Mouse (Mus musculus): ENCODE data around the gene Slc41a3.

Gene Slc41a3

DNA sequence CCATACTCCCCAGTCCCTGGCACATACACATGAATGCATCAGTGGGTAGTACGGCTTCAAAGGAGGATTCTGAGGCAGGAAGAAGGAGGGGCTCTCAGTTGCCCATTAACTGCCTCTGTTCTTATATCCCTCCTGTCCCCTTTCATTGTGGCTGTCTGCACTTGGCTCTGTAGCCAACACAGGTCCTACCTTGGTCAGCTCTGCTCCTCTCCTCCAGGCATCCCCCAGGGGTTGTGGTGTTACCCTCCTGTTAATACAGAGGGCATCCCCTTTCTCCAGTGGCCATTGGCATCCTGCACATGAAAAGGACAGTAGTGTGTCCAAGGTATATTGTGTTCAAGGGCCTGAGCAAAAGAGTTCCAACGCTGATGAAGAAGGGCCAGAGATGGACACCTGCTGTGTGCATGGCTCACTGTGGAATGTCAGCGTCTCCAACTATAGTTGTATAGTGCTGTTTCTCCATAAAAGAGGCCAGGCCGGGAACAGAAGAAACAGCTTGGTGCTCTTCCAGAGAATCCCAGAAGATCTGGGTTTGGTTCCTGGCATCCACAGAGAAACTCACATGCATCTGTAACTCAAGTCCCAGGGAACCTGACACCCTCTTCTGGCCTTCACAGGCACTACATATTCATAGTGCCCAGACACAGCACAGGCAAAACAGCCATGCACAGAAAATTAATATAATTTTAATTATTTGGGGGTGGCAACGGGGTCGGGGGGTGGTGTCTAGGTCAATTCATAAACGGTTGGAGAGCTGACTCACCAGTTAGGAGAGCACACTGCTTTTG is 20.9 kb downstream of the Slc41a3 start:
- no peak for DNase-seq

- DNase-seq: no peak
Observed at GRCm38 (mm10) chr6:90627556-90627955, 23.0 kb downstream of the Slc41a3 start.

- no peak for DNase-seq
Observed at GRCm38 (mm10) chr6:90629506-90629905, 25.0 kb downstream of the Slc41a3 start.

GRCm38 (mm10) chr6:90630427-90630826 is 25.9 kb downstream of the Slc41a3 start:
- DNase-seq: no peak

GRCm38 (mm10) chr6:90632526-90632925 is 28.0 kb downstream of the Slc41a3 start:
- peak; percentile 46 for DNase-seq

DNA sequence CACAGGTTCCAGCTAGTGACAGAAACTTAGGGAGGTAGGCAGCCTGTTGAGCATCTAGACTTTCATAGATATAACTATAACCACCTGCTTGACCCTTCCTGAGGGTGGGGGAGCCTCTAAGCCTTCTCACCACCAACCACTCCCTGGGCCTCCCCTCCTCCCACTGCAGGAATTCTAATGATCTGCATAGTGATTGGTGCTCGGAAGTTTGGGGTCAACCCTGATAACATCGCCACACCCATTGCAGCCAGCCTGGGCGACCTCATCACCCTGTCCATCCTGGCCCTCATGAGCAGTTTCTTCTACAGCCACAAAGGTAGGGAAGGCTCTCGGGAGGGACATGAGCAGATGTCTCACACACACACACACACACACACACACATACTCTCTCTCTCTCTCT is 30.6 kb downstream of the Slc41a3 start:
- no peak for DNase-seq

DNA sequence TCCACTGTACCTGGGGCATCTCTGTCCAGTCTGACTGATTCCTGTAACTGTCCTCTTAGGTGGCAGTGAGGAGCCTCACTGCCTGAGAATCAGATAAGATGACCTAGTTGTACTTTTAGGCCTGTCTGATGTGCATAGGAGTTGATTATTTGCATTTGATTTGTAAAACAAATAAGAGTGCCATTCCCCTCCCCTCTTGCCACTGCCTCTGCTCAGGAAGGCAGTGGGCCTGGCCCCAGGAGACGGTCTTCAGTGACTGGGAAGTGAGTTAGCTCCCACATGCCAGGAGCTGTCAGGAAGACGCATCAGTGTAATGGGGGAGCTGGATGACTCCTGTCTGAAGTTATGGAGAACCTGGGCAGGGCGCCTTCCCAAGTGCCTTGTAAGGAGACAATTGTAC is 31.1 kb downstream of the Slc41a3 start:
- DNase-seq: no peak

GRCm38 (mm10) chr6:90643057-90643456 is 38.5 kb downstream of the Slc41a3 start:
- DNase-seq: no peak

DNA sequence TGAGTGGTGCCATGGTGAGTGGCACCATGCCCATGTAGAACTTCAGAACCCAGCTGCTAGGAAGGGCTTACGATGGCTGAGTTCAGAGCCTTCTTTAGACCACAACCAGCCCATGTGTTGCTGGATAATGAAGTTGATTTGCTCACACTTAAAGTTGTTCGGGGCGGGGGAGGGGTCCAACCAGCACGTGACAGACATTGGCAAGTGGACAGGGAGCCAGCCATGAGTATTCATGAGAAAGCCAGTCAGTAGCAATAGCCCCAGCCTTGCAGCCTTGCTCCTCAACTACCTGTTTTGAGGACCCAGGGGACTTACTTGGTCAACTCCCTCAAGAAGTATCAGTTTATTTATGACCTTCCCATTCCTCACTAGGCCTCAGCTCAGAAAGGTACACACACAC is 40.4 kb downstream of the Slc41a3 start:
- no peak for DNase-seq

- no peak for DNase-seq
Observed at GRCm38 (mm10) chr6:90648391-90648790, 43.9 kb downstream of the Slc41a3 start.

GRCm38 (mm10) chr6:90649279-90649678 is 44.8 kb downstream of the Slc41a3 start:
- no peak for DNase-seq

DNA sequence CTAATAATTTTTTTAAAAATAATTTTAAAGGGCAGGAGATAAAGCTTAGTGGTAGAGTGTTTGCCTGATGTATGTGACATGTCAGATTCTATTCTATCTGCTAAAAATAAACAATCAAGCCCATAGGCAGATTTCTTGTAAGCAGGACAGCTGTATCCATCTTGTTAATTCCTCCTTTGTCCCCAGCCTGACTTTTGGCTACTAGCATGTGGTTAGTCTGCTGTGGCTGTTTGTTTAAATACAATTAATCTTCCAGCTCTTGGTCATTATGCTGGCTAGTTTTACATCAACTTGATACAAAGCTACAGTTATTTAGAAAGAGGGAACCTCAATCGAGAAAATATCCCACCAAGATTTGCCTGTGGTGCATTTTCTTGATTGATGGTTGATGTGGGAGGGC is 46.1 kb downstream of the Slc41a3 start:
- no peak for DNase-seq

GRCm38 (mm10) chr6:90653736-90654135 is 49.2 kb downstream of the Slc41a3 start:
- DNase-seq: peak; percentile 72

GRCm38 (mm10) chr6:90656344-90656850 is 51.9 kb downstream of the Slc41a3 start:
- DNase-seq: peak; percentile 67

- no peak for DNase-seq
Observed at GRCm38 (mm10) chr6:90659913-90660312, 55.4 kb downstream of the Slc41a3 start.

DNA sequence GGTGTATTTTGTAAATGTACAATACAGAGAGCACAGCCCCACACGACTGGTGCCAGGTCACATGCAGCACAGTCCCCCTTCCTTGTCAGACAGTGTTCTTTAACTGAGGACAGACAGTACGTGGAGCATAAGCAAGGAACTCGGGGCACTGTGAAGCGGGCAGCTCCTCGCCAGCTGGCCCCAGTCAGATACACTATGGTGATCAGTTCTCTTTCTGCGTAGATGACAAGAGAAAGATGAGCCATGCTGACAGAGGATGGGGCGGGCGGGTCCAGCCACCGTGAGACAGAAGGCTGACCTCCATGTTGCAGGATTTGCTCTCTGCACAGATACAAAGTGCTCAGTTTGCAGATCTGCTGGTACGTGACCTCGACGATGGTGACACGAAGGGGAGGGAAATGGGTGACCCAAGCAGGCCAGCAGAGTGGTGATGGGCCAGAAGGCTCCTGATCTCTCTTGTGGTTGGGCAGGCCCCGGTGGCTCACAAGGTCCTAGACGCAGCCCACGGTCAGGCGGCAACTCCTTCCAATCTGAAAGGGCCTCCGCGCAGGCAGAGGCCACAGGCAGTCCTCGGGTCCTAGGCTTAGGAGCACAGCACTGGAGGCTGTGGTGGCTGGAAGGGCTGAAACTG is 56.0 kb downstream of the Slc41a3 start:
- DNase-seq: no peak

GRCm38 (mm10) chr6:90661029-90661399 is 56.5 kb downstream of the Slc41a3 start:
- no peak for DNase-seq

- no peak for DNase-seq
Observed at GRCm38 (mm10) chr6:90662148-90662547, 57.6 kb downstream of the Slc41a3 start.

DNA sequence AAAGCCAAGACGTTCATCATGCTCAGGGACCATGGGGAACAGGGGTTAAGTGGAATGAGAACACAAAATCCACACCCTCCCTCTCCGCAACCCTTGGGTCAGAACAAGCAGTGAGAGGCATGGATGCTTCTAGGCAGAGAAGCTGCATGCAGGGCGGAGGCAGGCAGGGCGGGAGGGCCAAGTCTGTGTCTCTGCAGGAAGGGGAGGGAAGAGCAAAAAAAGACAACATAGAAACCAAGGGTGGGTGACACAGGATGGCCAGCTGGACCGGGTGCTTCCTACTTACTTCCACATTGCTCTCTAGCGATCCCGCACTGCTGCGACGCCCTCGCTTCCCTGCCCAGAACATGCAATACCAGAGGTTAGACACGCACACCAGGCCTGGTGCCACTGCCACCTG is 59.2 kb downstream of the Slc41a3 start:
- no peak for DNase-seq

DNA sequence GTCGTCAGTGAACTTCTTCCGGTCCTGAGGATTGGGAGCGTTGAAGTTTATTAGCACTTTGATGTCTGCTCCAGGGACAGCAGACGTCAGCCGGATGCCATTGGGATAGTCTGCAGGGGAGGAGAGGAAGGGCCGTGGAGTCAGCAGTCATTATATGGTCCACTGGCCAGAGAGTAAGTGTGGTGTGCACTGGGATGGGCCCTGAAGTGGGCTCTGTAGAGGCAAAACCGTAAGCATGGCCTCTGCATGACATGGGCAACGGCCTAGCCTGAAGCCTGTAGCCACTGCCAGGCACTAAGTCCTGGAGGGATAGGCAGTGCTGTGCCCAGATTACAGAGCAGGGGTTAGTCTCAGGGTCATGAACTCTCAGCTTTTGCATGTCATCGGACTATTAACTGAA is 64.2 kb downstream of the Slc41a3 start:
- no peak for DNase-seq

DNA sequence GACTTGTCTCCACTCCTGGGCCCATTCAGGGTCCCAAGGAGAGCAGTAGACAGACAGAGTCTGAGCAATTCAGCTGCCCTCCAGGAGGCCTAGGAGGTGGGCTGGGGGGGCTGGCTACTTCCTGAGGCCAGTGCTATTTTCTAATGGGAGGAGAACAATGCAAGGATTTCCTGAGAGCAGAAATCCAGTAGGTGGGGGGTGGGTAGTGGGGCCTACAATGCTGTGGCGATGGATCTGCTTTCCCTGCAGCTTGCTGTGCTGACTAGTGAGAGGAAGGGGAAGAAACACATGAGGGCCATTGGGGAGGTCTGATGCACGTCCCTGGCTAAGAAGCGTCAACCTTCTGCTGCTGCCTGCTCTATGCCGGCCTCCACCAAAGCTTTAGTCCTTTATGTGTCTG is 74.2 kb downstream of the Slc41a3 start:
- DNase-seq: no peak

- DNase-seq: no peak
Observed at GRCm38 (mm10) chr6:90680401-90680800, 75.9 kb downstream of the Slc41a3 start.

GRCm38 (mm10) chr6:90683831-90684532 is 79.5 kb downstream of the Slc41a3 start:
- DNase-seq: no peak

DNA sequence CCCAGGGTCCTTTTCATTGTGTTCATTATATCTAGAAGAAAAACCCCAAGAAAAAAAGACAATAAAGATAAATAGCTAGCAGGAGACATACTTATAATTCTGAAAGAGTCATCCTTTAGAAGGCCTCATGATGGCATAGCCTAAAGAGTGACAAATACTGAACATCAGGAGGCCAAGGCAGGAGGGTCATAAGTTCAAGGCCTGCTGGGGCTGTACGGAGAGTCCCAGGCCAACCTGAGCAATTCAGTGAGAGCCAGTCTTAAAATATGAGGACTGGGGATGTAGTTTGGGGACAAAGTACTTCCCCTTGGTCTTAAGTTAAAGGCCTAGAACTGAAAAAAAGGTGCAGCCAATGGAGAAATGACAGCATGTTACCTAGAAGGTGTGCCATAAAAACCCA is 82.3 kb downstream of the Slc41a3 start:
- DNase-seq: no peak

Measured in thymus, postnatal 4 days (tissue).